Mouse (Mus musculus) limb, embryonic 10.5 days (tissue): ENCODE data around the gene Lce1f. TPM values are rescaled to one million over a fixed set of nuclear protein-coding genes. Genes with fewer than 3 reads are reported as not detected.

Source experiments
- polyA plus RNA-seq: library from polyadenylated mRNA; unstranded; fragments of >200 nt; fragmentation: Nextera tagmentation; extraction: Ambion mirVana; gene quantifications from 2 replicates; pipeline ENCODE4 v1.2.1, GENCODE M21; 2016

The Lce1f gene
- polyA plus RNA-seq, 1 experiment from 2014 or later = not detected

Other genes starting within 250 kb of the Lce1f start
- not detected in 2 replicates for gene Sprr1a, start 234.5 kb downstream of the Lce1f start, polyA plus RNA-seq
- gene Sprr4, start 219.9 kb downstream of the Lce1f start, polyA plus RNA-seq = not detected in 2 replicates
- not detected in 2 replicates for gene 2310046K23Rik, start 185.8 kb downstream of the Lce1f start, polyA plus RNA-seq
- not detected in 2 replicates for gene Ivl, start 146.6 kb downstream of the Lce1f start, polyA plus RNA-seq
- gene Smcp, start 131.4 kb downstream of the Lce1f start, polyA plus RNA-seq = not detected in 2 replicates
- not detected in 2 replicates for gene 2210017I01Rik, start 112.9 kb downstream of the Lce1f start, polyA plus RNA-seq
- not detected in 2 replicates for gene Lce6a, start 98.7 kb downstream of the Lce1f start, polyA plus RNA-seq
- gene Lce1a1, start 72.0 kb downstream of the Lce1f start, polyA plus RNA-seq = not detected in 2 replicates
- not detected in 2 replicates for gene Lce1b, start 63.4 kb downstream of the Lce1f start, polyA plus RNA-seq
- gene Lce1a2, start 50.0 kb downstream of the Lce1f start, polyA plus RNA-seq = not detected in 2 replicates
- gene Lce1c, start 41.1 kb downstream of the Lce1f start, polyA plus RNA-seq = not detected in 2 replicates
- gene Lce1d, start 33.1 kb downstream of the Lce1f start, polyA plus RNA-seq = not detected in 2 replicates
- gene Lce1e, start 11.3 kb downstream of the Lce1f start, polyA plus RNA-seq = not detected in 2 replicates
- gene Gm38119, start 18.7 kb upstream of the Lce1f start, polyA plus RNA-seq = not detected in 2 replicates
- not detected in 2 replicates for gene Lce1g, start 32.0 kb upstream of the Lce1f start, polyA plus RNA-seq
- gene Lce1h, start 44.7 kb upstream of the Lce1f start, polyA plus RNA-seq = not detected in 2 replicates
- gene Lce1i, start 58.5 kb upstream of the Lce1f start, polyA plus RNA-seq = not detected in 2 replicates
- not detected in 2 replicates for gene Lce1j, start 70.2 kb upstream of the Lce1f start, polyA plus RNA-seq
- gene Lce1k, start 87.5 kb upstream of the Lce1f start, polyA plus RNA-seq = not detected in 2 replicates
- not detected in 2 replicates for gene Kprp, start 106.9 kb upstream of the Lce1f start, polyA plus RNA-seq
- gene Lce1l, start 130.9 kb upstream of the Lce1f start, polyA plus RNA-seq = not detected in 2 replicates
- gene 2310050C09Rik, start 149.9 kb upstream of the Lce1f start, polyA plus RNA-seq = not detected in 2 replicates
- not detected in 2 replicates for gene Lce3a, start 205.9 kb upstream of the Lce1f start, polyA plus RNA-seq
- not detected in 2 replicates for gene Lce3b, start 212.6 kb upstream of the Lce1f start, polyA plus RNA-seq
- gene Lce3c, start 224.1 kb upstream of the Lce1f start, polyA plus RNA-seq = not detected in 2 replicates
- gene Lce3d, start 237.0 kb upstream of the Lce1f start, polyA plus RNA-seq = not detected in 2 replicates
- not detected in 2 replicates for gene Lce3e, start 246.7 kb upstream of the Lce1f start, polyA plus RNA-seq